Mouse (Mus musculus): ENCODE measurements around the gene Fmnl2. TPM values are rescaled to one million over a fixed set of nuclear protein-coding genes. Genes with fewer than 3 reads are reported as not detected.

Fmnl2 gene
- polyA plus RNA-seq (2014; fragmentation: Illumina TruSeq; extraction: RNeasy Lipid Tissue Mini Kit (QIAGEN cat#74804)) = 137 TPM

DNA sequence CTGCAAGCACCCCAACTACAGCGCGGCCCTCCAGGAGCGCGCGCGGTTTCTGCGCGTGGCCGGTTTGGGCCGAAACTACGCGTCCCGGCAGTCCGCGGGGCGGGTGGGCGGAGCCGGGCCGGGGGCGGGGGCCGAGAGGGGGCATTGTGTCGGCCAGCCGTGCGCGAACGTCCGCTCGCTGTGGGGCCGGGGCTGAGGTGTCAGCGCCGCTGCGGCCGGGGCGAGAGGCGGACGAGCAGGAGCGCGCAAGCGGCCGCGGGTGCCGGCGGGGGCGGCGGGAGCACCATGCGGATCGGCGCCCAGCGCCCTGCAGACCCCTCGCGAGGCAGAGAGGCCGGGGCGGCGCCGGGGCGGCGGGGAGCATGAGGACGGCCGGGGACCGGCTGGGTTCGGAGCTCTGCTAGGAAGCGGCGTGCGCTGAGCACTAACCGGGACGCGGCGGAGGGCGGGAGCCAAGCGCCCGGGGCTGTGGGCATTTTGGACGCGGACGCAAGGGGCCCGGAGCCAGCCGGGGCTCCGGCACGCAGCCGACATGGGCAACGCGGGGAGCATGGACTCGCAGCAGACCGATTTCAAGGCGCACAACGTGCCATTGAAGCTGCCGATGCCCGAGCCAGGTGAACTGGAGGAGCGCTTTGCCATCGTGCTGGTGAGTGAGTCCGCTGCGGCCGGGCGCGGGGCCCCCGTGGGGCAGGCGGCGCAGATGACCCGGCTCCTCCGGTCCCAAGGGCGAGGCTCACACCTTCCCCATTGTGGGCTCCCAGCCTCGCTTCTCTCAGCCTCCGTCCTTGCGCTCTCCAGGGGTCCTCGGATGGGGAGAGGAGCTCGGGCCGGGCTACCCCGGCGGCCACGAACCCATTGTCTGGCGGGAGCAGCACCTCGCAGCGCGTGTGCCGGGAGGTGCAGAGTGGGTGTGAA lies at the start of gene Fmnl2:
Fmnl2 (plus strand) TSS at position 250 of the 918 bp plus-strand sequence.

Other genes starting within 250 kb of the Fmnl2 start
- gene Cacnb4, start 181.0 kb upstream of the Fmnl2 start, polyA plus RNA-seq (2014; fragmentation: Illumina TruSeq; extraction: RNeasy Lipid Tissue Mini Kit (QIAGEN cat#74804)) = 1.8 TPM
- 49.0 TPM for gene Stam2, start 115.6 kb upstream of the Fmnl2 start, polyA plus RNA-seq (2014; fragmentation: Illumina TruSeq; extraction: RNeasy Lipid Tissue Mini Kit (QIAGEN cat#74804))

All from ovary, adult 10 weeks (tissue).